Mouse (Mus musculus) kidney, embryonic 14.5 days (tissue): ENCODE data around the gene Smap2. TPM values are rescaled to one million over a fixed set of nuclear protein-coding genes. Genes with fewer than 3 reads are reported as not detected.
A peak's percentile ranks its signal among the peaks of the same experiment; 100 is the strongest.

Experiments used
- ATAC-seq: fragments of 200-750 bp; cut with Nextera tagmentation; 2 replicates; pipeline ENCODE4 v1.8.0; 2017; ENCODE audit warnings: moderate number of reproducible peaks, mild to moderate bottlenecking, moderate TSS enrichment, moderate library complexity; ENCODE audit not compliant: low FRiP score, low TSS enrichment
- H3K27ac ChIP-seq: fragments of 300-500 bp; sonication (generic); 2 replicates; pipeline ENCODE4 v1.5.1; 2014; ENCODE audit warnings: low read depth, mild to moderate bottlenecking, low read length, moderate library complexity, mixed read lengths
- H3K27me3 ChIP-seq: fragments of 300-500 bp; sonication (generic); 2 replicates; pipeline ENCODE4 v1.6.1; 2014; ENCODE audit warnings: mild to moderate bottlenecking, low read length; ENCODE audit not compliant: control insufficient read depth, insufficient read depth
- H3K36me3 ChIP-seq: fragments of 300-500 bp; sonication (generic); 2 replicates; pipeline ENCODE4 v1.6.1; 2014; ENCODE audit warnings: low read length, mixed read lengths; ENCODE audit not compliant: control insufficient read depth, insufficient read depth
- H3K4me1 ChIP-seq: fragments of 300-500 bp; sonication (generic); 2 replicates; pipeline ENCODE4 v1.6.1; 2014; ENCODE audit warnings: low read length, mixed read lengths; ENCODE audit not compliant: control insufficient read depth, insufficient read depth
- H3K4me2 ChIP-seq: fragments of 300-500 bp; sonication (generic); replicated peaks from 2 replicates; pipeline ENCODE4 v1.6.1; 2014; ENCODE audit warnings: low read depth, mild to moderate bottlenecking, low read length
- H3K4me3 ChIP-seq: fragments of 300-500 bp; sonication (generic); 2 replicates; pipeline ENCODE4 v1.5.1; 2014; ENCODE audit warnings: mild to moderate bottlenecking, low read length
- H3K9ac ChIP-seq: fragments of 300-500 bp; sonication (generic); 2 replicates; pipeline ENCODE4 v1.6.1; 2014; ENCODE audit warnings: low read depth, mild to moderate bottlenecking, low read length, moderate library complexity
- H3K9me3 ChIP-seq: fragments of 300-500 bp; sonication (generic); 2 replicates; pipeline ENCODE4 v1.6.1; 2016; ENCODE audit warnings: low read length; ENCODE audit not compliant: control insufficient read depth
- WGBS: fragments of 180-500 bp; shearing (Covaris S2); extraction: QIAGEN DNeasy Blood & Tissue Kit; methylation state at CpG from one replicate; pipeline ENCODE4 v1.1.7; 2014; 5-methylcytosine and 5-hydroxymethylcytosine counted together
- polyA plus RNA-seq: library from polyadenylated mRNA; unstranded; fragments of >200 nt; fragmentation: Nextera tagmentation; extraction: Ambion mirVana; gene quantifications from 2 replicates; pipeline ENCODE4 v1.2.1, GENCODE M21; 2014

Smap2 gene
- polyA plus RNA-seq, 1 experiment from 2014 or later: 20.2 TPM

- Histone ChIP-seq H3K27ac (peak overlapping the region; percentile 82), H3K27me3 (no peaks in the 10 kb centered on the region), H3K9me3 (no peaks in the 10 kb centered on the region), H3K4me1 (no peaks in the 10 kb centered on the region), H3K4me3 (peak overlapping the region; percentile 84), H3K36me3 (peaks cover 9% of the 10 kb centered on the region; the same call in 1 of the 2 replicates), H3K4me2 (peak overlapping the region; percentile 85), H3K9ac (peak overlapping the region; percentile 85)
- WGBS: 5% methylated on average over 20 of the region's 20 CpGs
- ATAC-seq: peak; percentile 19; the same call in 1 of the 2 replicates
These were observed 66.2 kb downstream of the Smap2 start for GRCm38 (mm10) chr4:120950763-120951427.

- H3K4me1 ChIP-seq: no peaks in the 10 kb centered on the region
- H3K4me3 ChIP-seq: no peak overlapping the region
- no peak overlapping the region for H3K9ac ChIP-seq
- no peaks in the 10 kb centered on the region for H3K27me3 ChIP-seq
- no peak overlapping the region for H3K27ac ChIP-seq
- no peaks in the 10 kb centered on the region for H3K9me3 ChIP-seq
- WGBS: 45% methylated on average over 3 of the region's 3 CpGs
- H3K36me3 ChIP-seq: peaks cover 9% of the 10 kb centered on the region; the same call in 1 of the 2 replicates
- H3K4me2 ChIP-seq: no peak overlapping the region
- no peak for ATAC-seq
These were observed 68.1 kb downstream of the Smap2 start for GRCm38 (mm10) chr4:120948938-120949337.

- H3K27me3 ChIP-seq: no peaks in the 10 kb centered on the region
- ATAC-seq: no peak
- H3K36me3 ChIP-seq: peaks cover 5% of the 10 kb centered on the region; the same call in 1 of the 2 replicates
- no peak overlapping the region for H3K4me2 ChIP-seq
- H3K27ac ChIP-seq: no peak overlapping the region
- no peak overlapping the region for H3K9ac ChIP-seq
- no peaks in the 10 kb centered on the region for H3K4me1 ChIP-seq
- no peak overlapping the region for H3K4me3 ChIP-seq
- H3K9me3 ChIP-seq: peaks cover 6% of the 10 kb centered on the region; the same call in 1 of the 2 replicates
- 75% methylated on average over 3 of the region's 3 CpGs for WGBS
These were observed 82.0 kb downstream of the Smap2 start for GRCm38 (mm10) chr4:120935006-120935405.

- Histone ChIP-seq H3K9me3 (peaks cover 6% of the 10 kb centered on the region; the same call in 1 of the 2 replicates), H3K4me3 (no peak overlapping the region), H3K27ac (no peak overlapping the region), H3K4me1 (no peaks in the 10 kb centered on the region), H3K4me2 (no peak overlapping the region), H3K9ac (no peak overlapping the region), H3K36me3 (peaks cover 5% of the 10 kb centered on the region; the same call in 1 of the 2 replicates), H3K27me3 (no peaks in the 10 kb centered on the region)
- no peak for ATAC-seq
- 97% methylated on average over 18 of the region's 18 CpGs for WGBS
These were observed 86.3 kb downstream of the Smap2 start for GRCm38 (mm10) chr4:120930736-120931135.

DNA sequence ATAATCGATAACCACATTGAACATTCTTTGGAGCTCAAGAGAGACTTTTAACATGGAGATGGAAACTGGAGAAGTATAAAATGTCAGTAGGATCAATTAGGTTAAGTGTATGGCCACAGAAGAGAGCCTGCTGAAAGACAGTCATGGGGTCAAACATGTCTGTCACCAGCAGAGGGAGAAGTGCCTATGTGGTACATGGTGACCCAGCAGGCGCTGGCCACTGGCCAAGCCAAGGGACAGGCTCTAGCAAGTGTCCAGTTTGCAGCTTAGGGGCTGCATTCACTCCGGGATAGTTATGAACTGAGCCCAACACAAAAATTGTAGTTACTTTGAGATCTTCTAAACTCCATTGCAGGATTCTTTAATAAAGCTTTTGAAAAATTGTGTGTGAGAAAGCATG lies 88.4 kb downstream of the Smap2 start:
- Histone ChIP-seq H3K4me2 (no peak overlapping the region), H3K9me3 (peaks cover 6% of the 10 kb centered on the region; the same call in 1 of the 2 replicates), H3K4me1 (no peaks in the 10 kb centered on the region; the same call in 1 of the 2 replicates), H3K27me3 (no peaks in the 10 kb centered on the region), H3K4me3 (no peak overlapping the region), H3K9ac (no peak overlapping the region), H3K27ac (no peak overlapping the region), H3K36me3 (peaks cover 5% of the 10 kb centered on the region; the same call in 1 of the 2 replicates)
- no peak for ATAC-seq
- WGBS: 89% methylated on average over 3 of the region's 3 CpGs

DNA sequence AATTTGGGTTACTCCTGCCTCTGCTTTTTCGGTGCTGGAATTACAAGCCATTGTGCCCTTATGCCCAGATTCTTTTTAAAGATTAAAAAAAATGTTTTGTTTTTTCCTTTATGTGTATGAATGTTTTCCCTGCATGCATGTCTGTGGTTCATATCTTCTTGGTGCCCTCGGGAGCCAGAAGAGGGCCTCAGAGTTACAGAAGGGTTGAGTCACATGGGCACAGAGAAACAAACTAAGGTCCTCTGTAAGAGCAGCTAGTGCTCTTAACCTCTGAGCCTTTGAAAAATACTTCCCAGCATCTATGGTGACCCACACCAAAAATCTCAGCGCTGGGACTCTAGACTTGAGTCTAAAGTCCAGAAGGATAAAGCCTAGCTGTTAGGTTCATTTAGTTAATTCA lies 91.7 kb downstream of the Smap2 start:
- ATAC-seq: peak; percentile 45; the same call in 1 of the 2 replicates
- 22% methylated on average over 3 of the region's 3 CpGs for WGBS

DNA sequence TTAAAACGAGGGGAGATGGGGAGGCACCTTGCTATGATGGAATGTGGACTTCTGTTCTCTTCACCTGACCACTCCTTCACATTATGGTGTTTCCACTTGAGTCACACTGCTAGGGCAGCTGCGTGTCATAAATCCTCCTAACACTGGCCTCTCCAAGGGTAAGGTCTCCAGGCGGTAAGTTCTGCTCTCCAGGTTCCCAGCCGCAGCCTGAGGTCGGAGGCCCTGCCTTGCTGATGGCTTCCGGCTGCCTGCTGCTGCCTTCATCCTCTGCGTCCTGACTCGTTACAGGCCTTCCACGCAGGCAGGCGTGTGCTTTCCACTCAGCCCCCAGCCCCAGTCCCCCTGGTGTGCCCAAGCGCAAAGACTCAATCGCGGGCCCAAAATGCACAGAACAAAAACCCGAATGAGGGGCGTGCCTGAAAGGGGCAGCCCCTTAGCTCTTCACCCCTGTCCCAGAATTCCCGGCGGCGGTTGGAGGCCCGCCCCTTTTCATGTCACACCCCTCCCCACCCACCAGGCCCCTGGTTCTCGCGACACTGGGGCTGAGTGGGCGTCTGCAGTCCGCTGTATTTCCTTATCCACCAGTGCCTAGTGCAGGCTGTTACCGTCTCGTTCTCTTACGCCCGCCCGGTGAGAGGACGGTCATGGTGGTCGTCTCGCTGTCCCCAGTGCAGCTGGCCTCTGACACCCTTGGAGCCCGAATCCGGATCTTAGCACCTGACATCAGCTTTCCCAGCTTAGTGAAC lies 92.3 kb downstream of the Smap2 start, which contains the start of gene Exo5:
TSS of gene Exo5 (minus strand) at position 464 of the 746 bp plus-strand sequence.
- Histone ChIP-seq H3K27me3 (no peaks in the 10 kb centered on the region), H3K9ac (peak within 1 kb of the TSS; percentile 75), H3K27ac (peak within 1 kb of the TSS; percentile 79; the same call in 1 of the 2 replicates), H3K4me2 (peak within 1 kb of the TSS; percentile 69), H3K4me1 (no peaks in the 10 kb centered on the region; the same call in 1 of the 2 replicates), H3K4me3 (peak within 1 kb of the TSS; percentile 75), H3K9me3 (no peaks in the 10 kb centered on the region), H3K36me3 (peaks cover 24% of the 10 kb centered on the region)
- WGBS: under 1% methylated on average over 33 of the region's 33 CpGs
- peak; percentile 99 for ATAC-seq

More for the DNA sequence above, 91.7 kb downstream of the Smap2 start:
- Histone ChIP-seq H3K36me3 (peaks cover 22% of the 10 kb centered on the region), H3K9me3 (peaks cover under 1% of the 10 kb centered on the region; the same call in 1 of the 2 replicates), H3K4me3 (peak overlapping the region; percentile 75), H3K9ac (peak overlapping the region; percentile 75), H3K27me3 (no peaks in the 10 kb centered on the region), H3K27ac (peak overlapping the region; percentile 79; the same call in 1 of the 2 replicates), H3K4me2 (peak overlapping the region; percentile 69), H3K4me1 (no peaks in the 10 kb centered on the region; the same call in 1 of the 2 replicates)

DNA sequence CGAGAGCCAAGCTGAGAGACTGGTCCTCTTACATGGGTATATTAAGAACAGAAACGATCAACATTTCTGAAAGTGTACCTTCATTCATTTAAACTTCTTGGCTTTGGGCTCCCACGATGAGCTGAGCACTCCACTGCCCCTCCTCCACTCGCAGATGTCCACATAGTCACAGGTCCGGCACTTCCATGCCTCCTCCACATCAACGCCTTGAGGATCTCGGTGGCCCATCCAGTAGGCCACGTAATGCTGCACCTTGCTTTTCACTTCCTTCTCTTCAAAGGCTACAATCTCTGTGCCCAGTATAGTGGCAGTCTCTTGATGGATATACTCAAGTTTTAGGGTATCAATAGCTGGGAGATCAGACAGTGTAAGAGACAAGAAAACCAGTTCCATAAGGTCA lies 95.6 kb downstream of the Smap2 start:
- Histone ChIP-seq H3K36me3 (peaks cover 24% of the 10 kb centered on the region), H3K9ac (no peak overlapping the region), H3K27me3 (no peaks in the 10 kb centered on the region), H3K9me3 (no peaks in the 10 kb centered on the region), H3K27ac (no peak overlapping the region), H3K4me1 (no peaks in the 10 kb centered on the region; the same call in 1 of the 2 replicates), H3K4me2 (no peak overlapping the region), H3K4me3 (no peak overlapping the region)
- WGBS: 94% methylated on average over 8 of the region's 8 CpGs
- no peak for ATAC-seq
